Mouse (Mus musculus): Measurements from ENCODE around the gene Ndufb10. TPM values are rescaled to one million over a fixed set of nuclear protein-coding genes. Genes with fewer than 3 reads are reported as not detected.
"Not testable (repeated sequence)": the region's sequence is repeated elsewhere in the genome, so short reads cannot be mapped to it uniquely, and the experiment has no call there.

The Ndufb10 gene
- polyA plus RNA-seq, 1 experiment from 2014 or later = 162 TPM

- peak overlapping the region; percentile 63 for H3K9ac ChIP-seq
- H3K27ac ChIP-seq (replicated peaks) = peak overlapping the region; percentile 88
- H3K27me3 ChIP-seq; ATAC-seq (ENCODE audit: insufficient read depth); H3K9me3 ChIP-seq (replicated peaks): not testable (repeated sequence)
- peak overlapping the region; percentile 89 for H3K4me2 ChIP-seq
- H3K4me3 ChIP-seq (replicated peaks) = peak overlapping the region; percentile 92
- WGBS (ENCODE audit: insufficient replicate concordance) = 18% methylated on average over 7 of the region's 7 CpGs
- H3K4me1 ChIP-seq (replicated peaks) = peaks cover 57% of the 10 kb centered on the region
- peaks cover 28% of the 10 kb centered on the region for H3K36me3 ChIP-seq (replicated peaks)
These were observed 2.8 kb downstream of the Ndufb10 start for GRCm38 (mm10) chr17:24721383-24721955.

GRCm38 (mm10) chr17:24720616-24721015 lies 3.7 kb downstream of the Ndufb10 start:
- peak overlapping the region; percentile 92 for H3K4me3 ChIP-seq (replicated peaks)
- peak overlapping the region; percentile 76 for H3K9ac ChIP-seq
- peaks cover 52% of the 10 kb centered on the region for H3K4me1 ChIP-seq (replicated peaks)
- peaks cover 33% of the 10 kb centered on the region for H3K36me3 ChIP-seq (replicated peaks)
- H3K27ac ChIP-seq (replicated peaks) = peak overlapping the region; percentile 54
- H3K9me3 ChIP-seq (replicated peaks); H3K27me3 ChIP-seq; ATAC-seq (ENCODE audit: insufficient read depth): not testable (repeated sequence)
- H3K4me2 ChIP-seq = peak overlapping the region; percentile 89
- 0% methylated on average over 11 of the region's 11 CpGs for whole genome bisulfite sequencing (ENCODE audit: insufficient replicate concordance)

GRCm38 (mm10) chr17:24719494-24720222 lies 4.6 kb downstream of the Ndufb10 start:
- Histone ChIP-seq H3K9me3 (replicated peaks) (no peaks in the 10 kb centered on the region), H3K4me2 (peak overlapping the region; percentile 89), H3K4me3 (replicated peaks) (peak overlapping the region; percentile 92), H3K27me3 (no peaks in the 10 kb centered on the region), H3K27ac (replicated peaks) (peak overlapping the region; percentile 83), H3K36me3 (replicated peaks) (peaks cover 33% of the 10 kb centered on the region), H3K4me1 (replicated peaks) (peaks cover 50% of the 10 kb centered on the region), H3K9ac (peak overlapping the region; percentile 84)
- peak; percentile 93 for ATAC-seq (ENCODE audit: insufficient read depth)
- WGBS (ENCODE audit: insufficient replicate concordance) = under 1% methylated on average over 61 of the region's 61 CpGs

GRCm38 (mm10) chr17:24718938-24719337 lies 5.3 kb downstream of the Ndufb10 start:
- Histone ChIP-seq H3K36me3 (replicated peaks) (peaks cover 33% of the 10 kb centered on the region), H3K27ac (replicated peaks) (peak overlapping the region; percentile 25; the same call in 1 of the 2 replicates), H3K4me3 (replicated peaks) (peak overlapping the region; percentile 92), H3K9ac (peak overlapping the region; percentile 84), H3K4me2 (peak overlapping the region; percentile 89), H3K4me1 (replicated peaks) (peaks cover 47% of the 10 kb centered on the region)
- H3K9me3 ChIP-seq (replicated peaks); ATAC-seq (ENCODE audit: insufficient read depth); H3K27me3 ChIP-seq: not testable (repeated sequence)
- 34% methylated on average over 5 of the region's 5 CpGs for WGBS (ENCODE audit: insufficient replicate concordance)

- no peak for ATAC-seq (ENCODE audit: insufficient read depth)
- H3K4me3 ChIP-seq (replicated peaks) = peak within 1 kb of the TSS; percentile 92
- H3K4me2 ChIP-seq = peak within 1 kb of the TSS; percentile 89
- H3K4me1 ChIP-seq (replicated peaks) = peaks cover 38% of the 10 kb centered on the region
- WGBS (ENCODE audit: insufficient replicate concordance) = 64% methylated on average over 4 of the region's 4 CpGs
- H3K36me3 ChIP-seq (replicated peaks) = peaks cover 33% of the 10 kb centered on the region
- H3K9ac ChIP-seq = peak within 1 kb of the TSS; percentile 84
- no peaks in the 10 kb centered on the region for H3K27me3 ChIP-seq
- H3K9me3 ChIP-seq (replicated peaks) = no peaks in the 10 kb centered on the region
- 0 out of 2 replicates have a peak within 1 kb of the TSS, but pooled peaks have one; percentile 25 for H3K27ac ChIP-seq (replicated peaks)
These were observed 6.3 kb downstream of the Ndufb10 start, which contains the start of the genes Rnf151 and Rps2 for GRCm38 (mm10) chr17:24717943-24718342. Gene Rnf151 (minus strand): TSS chr17:24718063. Gene Rps2 (plus strand): TSS chr17:24718116.

GRCm38 (mm10) chr17:24716166-24716682 lies 8.1 kb downstream of the Ndufb10 start:
- Histone ChIP-seq H3K27ac (replicated peaks) (no peak overlapping the region), H3K9ac (no peak overlapping the region), H3K4me1 (replicated peaks) (peaks cover 21% of the 10 kb centered on the region), H3K4me2 (no peak overlapping the region), H3K36me3 (replicated peaks) (peaks cover 18% of the 10 kb centered on the region), H3K9me3 (replicated peaks) (no peaks in the 10 kb centered on the region), H3K27me3 (no peaks in the 10 kb centered on the region), H3K4me3 (replicated peaks) (no peak overlapping the region)
- WGBS (ENCODE audit: insufficient replicate concordance) = 87% methylated on average over 15 of the region's 15 CpGs
- ATAC-seq (ENCODE audit: insufficient read depth) = no peak

- no peak for ATAC-seq (ENCODE audit: insufficient read depth)
- no peaks in the 10 kb centered on the region for H3K27me3 ChIP-seq
- H3K4me1 ChIP-seq (replicated peaks) = peaks cover 19% of the 10 kb centered on the region
- H3K27ac ChIP-seq (replicated peaks) = no peak overlapping the region
- H3K4me3 ChIP-seq (replicated peaks) = no peak overlapping the region
- no peaks in the 10 kb centered on the region for H3K9me3 ChIP-seq (replicated peaks)
- H3K4me2 ChIP-seq = no peak overlapping the region
- no peak overlapping the region for H3K9ac ChIP-seq
- WGBS (ENCODE audit: insufficient replicate concordance) = 83% methylated on average over 6 of the region's 6 CpGs
- H3K36me3 ChIP-seq (replicated peaks) = peaks cover 17% of the 10 kb centered on the region
These were observed 8.7 kb downstream of the Ndufb10 start for GRCm38 (mm10) chr17:24715556-24715955.

GRCm38 (mm10) chr17:24708646-24709045 lies 15.6 kb downstream of the Ndufb10 start:
- 8% methylated on average over 2 of the region's 2 CpGs for WGBS (ENCODE audit: insufficient replicate concordance)
- Histone ChIP-seq H3K9me3 (replicated peaks) (no peaks in the 10 kb centered on the region), H3K27ac (replicated peaks) (no peak overlapping the region), H3K36me3 (replicated peaks) (peaks cover 16% of the 10 kb centered on the region), H3K4me1 (replicated peaks) (peaks cover 34% of the 10 kb centered on the region), H3K9ac (no peak overlapping the region), H3K27me3 (no peaks in the 10 kb centered on the region), H3K4me2 (peak overlapping the region; percentile 83), H3K4me3 (replicated peaks) (peak overlapping the region; percentile 78)
- ATAC-seq (ENCODE audit: insufficient read depth) = no peak

- H3K27me3 ChIP-seq = no peaks in the 10 kb centered on the region
- 2% methylated on average over 24 of the region's 24 CpGs for WGBS (ENCODE audit: insufficient replicate concordance)
- H3K36me3 ChIP-seq (replicated peaks) = peaks cover 16% of the 10 kb centered on the region
- peak overlapping the region; percentile 78 for H3K4me3 ChIP-seq (replicated peaks)
- peaks cover 34% of the 10 kb centered on the region for H3K4me1 ChIP-seq (replicated peaks)
- H3K9me3 ChIP-seq (replicated peaks) = no peaks in the 10 kb centered on the region
- peak; percentile 63 for ATAC-seq (ENCODE audit: insufficient read depth)
- peak overlapping the region; percentile 89 for H3K27ac ChIP-seq (replicated peaks)
- peak overlapping the region; percentile 70 for H3K9ac ChIP-seq
- H3K4me2 ChIP-seq = peak overlapping the region; percentile 83
These were observed 16.4 kb downstream of the Ndufb10 start for GRCm38 (mm10) chr17:24707801-24708425.

GRCm38 (mm10) chr17:24706982-24707800 lies 17.1 kb downstream of the Ndufb10 start, which contains the start of gene Tbl3:
Gene Tbl3 (minus strand): TSS chr17:24707660.
- 2% methylated on average over 32 of the region's 32 CpGs for WGBS (ENCODE audit: insufficient replicate concordance)
- Histone ChIP-seq H3K4me3 (replicated peaks) (peak within 1 kb of the TSS; percentile 78), H3K4me2 (peak within 1 kb of the TSS; percentile 83), H3K4me1 (replicated peaks) (peaks cover 34% of the 10 kb centered on the region), H3K36me3 (replicated peaks) (peaks cover 19% of the 10 kb centered on the region), H3K9ac (peak within 1 kb of the TSS; percentile 70), H3K9me3 (replicated peaks) (no peaks in the 10 kb centered on the region), H3K27me3 (no peaks in the 10 kb centered on the region), H3K27ac (replicated peaks) (peak within 1 kb of the TSS; percentile 89)
- ATAC-seq (ENCODE audit: insufficient read depth) = peak; percentile 80
